Mouse (Mus musculus): ENCODE results near the gene Ptpn6.

GRCm38 (mm10) chr6:124702102-124702783 lies 36.3 kb downstream of the Ptpn6 start:
- TF ChIP-seq CTCF (IDR thresholded peaks at IDR 0.05; ENCODE audit: extremely low read depth, insufficient read depth, insufficient read length, insufficient replicate concordance) (no peak), POLR2A (IDR thresholded peaks at IDR 0.05; ENCODE audit: low read depth, low read length) (no peak)

All from spleen, adult 2 months (tissue).